Mouse (Mus musculus) pancreas, adult 10 weeks (tissue): Measurements from ENCODE around the gene Nfkb1. TPM values are rescaled to one million over a fixed set of nuclear protein-coding genes. Genes with fewer than 3 reads are reported as not detected.

Experiments used
- polyA plus RNA-seq: library from polyadenylated mRNA; stranded (reverse); fragments of 350-450 nt; fragmentation: Illumina TruSeq; extraction: RNeasy Lipid Tissue Mini Kit (QIAGEN cat#74804); gene quantifications from one replicate; pipeline ENCODE4 v1.2.3, GENCODE M21; 2015; ENCODE audit warnings: low read depth, low replicate concordance; ENCODE audit not compliant: insufficient read depth

Gene Nfkb1
- 11.4 TPM for polyA plus RNA-seq

GRCm38 (mm10) chr3:135691191-135692131 is at the start of gene Nfkb1:
TSS of gene Nfkb1 (minus strand) at chr3:135691547.

Other genes starting within 250 kb of the Nfkb1 start
- gene Manba, start 205.9 kb downstream of the Nfkb1 start, polyA plus RNA-seq: 6.2 TPM
- 6.2 TPM for gene Slc39a8, start 133.7 kb upstream of the Nfkb1 start, polyA plus RNA-seq